Mouse (Mus musculus): Measurements from ENCODE around the gene Pik3r3. TPM values are rescaled to one million over a fixed set of nuclear protein-coding genes. Genes with fewer than 3 reads are reported as not detected.
A peak's percentile ranks its signal among the peaks of the same experiment; 100 is the strongest.

Pik3r3 gene
- polyA plus RNA-seq (2016; fragmentation: Nextera tagmentation; extraction: Ambion mirVana): 25.6 and 25.8 TPM in 2 replicates

DNA sequence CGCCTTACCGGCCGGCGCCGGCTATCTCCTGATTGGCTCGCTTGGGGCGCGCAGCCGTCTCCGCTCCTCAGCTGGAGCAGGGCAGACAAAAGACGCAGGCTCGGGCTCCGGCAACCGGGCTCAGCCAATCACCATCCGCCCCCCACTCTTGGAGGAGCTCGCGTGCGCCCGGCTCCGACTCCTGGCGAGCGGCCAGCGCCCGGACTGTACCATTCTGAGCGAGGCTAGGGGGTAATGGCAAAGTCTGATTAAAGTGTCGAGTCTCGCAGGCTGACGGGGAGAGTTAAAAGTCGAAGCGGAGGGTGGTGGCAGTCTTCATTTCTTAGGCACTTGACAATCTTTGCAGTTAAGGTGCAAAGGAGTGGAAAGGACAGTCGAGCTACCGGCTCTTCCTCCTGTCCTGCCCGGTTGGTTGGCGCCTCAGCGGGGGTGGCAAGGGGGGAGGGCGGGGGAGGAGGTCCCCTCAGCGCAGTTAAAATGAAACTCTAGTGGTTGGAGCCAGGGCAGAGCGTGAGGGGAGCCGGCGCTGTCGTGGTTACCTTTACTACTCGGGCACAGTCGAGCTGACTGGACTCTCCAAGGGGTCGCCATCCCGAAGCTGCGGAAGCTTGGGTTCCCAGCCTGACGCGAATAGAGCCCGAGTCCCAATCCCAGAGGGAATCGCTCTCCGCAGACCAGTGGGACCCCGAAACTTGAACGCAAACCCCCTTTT is at the start of gene Pik3r3:
Pik3r3 (plus strand) TSS at position 479 of the 712 bp plus-strand sequence.
- H3K9ac ChIP-seq: peak within 1 kb of the TSS; percentile 92
- no peaks in the 10 kb centered on the region for H3K9me3 ChIP-seq (replicated peaks)
- H3K36me3 ChIP-seq: no peaks in the 10 kb centered on the region
- H3K4me1 ChIP-seq (replicated peaks): peaks cover 14% of the 10 kb centered on the region
- under 1% methylated on average over 52 of the region's 53 CpGs for WGBS
- H3K4me3 ChIP-seq: peak within 1 kb of the TSS; percentile 71
- peak within 1 kb of the TSS; percentile 76 for H3K4me2 ChIP-seq
- peak within 1 kb of the TSS; percentile 99 for H3K27ac ChIP-seq (ENCODE audit: poor library complexity, severe bottlenecking)
- H3K27me3 ChIP-seq (replicated peaks): no peaks in the 10 kb centered on the region
- ATAC-seq (ENCODE audit: insufficient number of reproducible peaks, low FRiP score): peak; percentile 100

DNA sequence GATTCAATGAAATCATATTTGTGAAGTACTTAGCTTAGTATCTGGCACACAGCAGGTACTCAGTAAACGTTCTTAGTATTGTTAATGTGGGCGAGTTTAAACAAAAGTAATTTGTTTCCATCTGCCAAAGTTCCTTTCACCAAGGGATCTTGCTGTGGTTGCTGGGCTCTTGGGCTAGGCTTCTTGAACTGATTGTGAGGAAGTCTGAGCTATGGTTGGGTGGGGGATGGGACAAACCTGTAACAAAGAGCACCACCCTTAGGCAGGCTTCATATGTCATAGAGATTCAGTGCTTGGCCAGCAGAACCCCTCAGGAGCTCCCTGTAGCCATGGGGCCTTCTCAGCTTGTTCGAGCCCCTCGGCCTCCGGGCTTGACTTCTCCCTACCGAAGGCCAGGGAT is 48.3 kb upstream of the Pik3r3 start, which contains the start of the genes 1700042G07Rik and Gm49337:
1700042G07Rik (plus strand) TSS at position 301 of the 400 bp plus-strand sequence.
Gm49337 (plus strand) TSS at position 313 of the 400 bp plus-strand sequence.
- no peaks in the 10 kb centered on the region for H3K9me3 ChIP-seq (replicated peaks)
- H3K27me3 ChIP-seq (replicated peaks): no peaks in the 10 kb centered on the region
- WGBS: 90% methylated on average over 6 of the region's 6 CpGs
- H3K9ac ChIP-seq: peak within 1 kb of the TSS; percentile 55; the same call in 1 of the 2 replicates
- H3K4me2 ChIP-seq: no peak within 1 kb of the TSS
- peak within 1 kb of the TSS; percentile 90 for H3K27ac ChIP-seq (ENCODE audit: poor library complexity, severe bottlenecking)
- no peak within 1 kb of the TSS for H3K4me3 ChIP-seq
- ATAC-seq (ENCODE audit: insufficient number of reproducible peaks, low FRiP score): no peak
- peaks cover 43% of the 10 kb centered on the region for H3K4me1 ChIP-seq (replicated peaks)
- no peaks in the 10 kb centered on the region for H3K36me3 ChIP-seq

DNA sequence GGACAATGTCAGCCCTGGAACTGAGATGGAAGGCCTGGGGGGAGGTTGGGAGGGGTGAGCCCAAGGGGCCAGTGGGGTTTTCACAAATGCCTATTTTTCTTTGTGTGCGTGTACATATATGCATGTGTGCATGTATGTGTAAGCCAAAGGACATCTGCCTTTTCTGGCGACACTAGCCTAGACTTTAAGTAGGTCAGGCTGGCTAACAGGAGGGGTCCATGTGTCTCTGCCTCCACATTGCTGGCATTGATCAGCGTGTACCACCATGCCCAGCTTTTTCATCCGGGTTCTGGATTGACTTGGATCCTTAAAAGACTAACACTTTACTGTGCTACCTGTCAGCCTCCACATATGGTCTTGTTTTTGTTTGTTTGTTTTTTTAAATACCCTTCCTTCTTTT is 47.7 kb upstream of the Pik3r3 start:
- Histone ChIP-seq H3K9ac (no peak overlapping the region), H3K9me3 (replicated peaks) (no peaks in the 10 kb centered on the region), H3K36me3 (no peaks in the 10 kb centered on the region), H3K27ac (ENCODE audit: poor library complexity, severe bottlenecking) (no peak overlapping the region), H3K4me2 (no peak overlapping the region), H3K4me1 (replicated peaks) (peaks cover 43% of the 10 kb centered on the region), H3K27me3 (replicated peaks) (no peaks in the 10 kb centered on the region), H3K4me3 (no peak overlapping the region)
- ATAC-seq (ENCODE audit: insufficient number of reproducible peaks, low FRiP score): no peak
- 85% methylated on average over 4 of the region's 4 CpGs for WGBS

GRCm38 (mm10) chr4:116174466-116175116 is 46.8 kb upstream of the Pik3r3 start:
- Histone ChIP-seq H3K4me2 (peak overlapping the region; percentile 17; the same call in 1 of the 2 replicates), H3K4me1 (replicated peaks) (peaks cover 43% of the 10 kb centered on the region), H3K9ac (peak overlapping the region; percentile 55; the same call in 1 of the 2 replicates), H3K9me3 (replicated peaks) (no peaks in the 10 kb centered on the region), H3K27ac (ENCODE audit: poor library complexity, severe bottlenecking) (peak overlapping the region; percentile 90), H3K36me3 (no peaks in the 10 kb centered on the region), H3K27me3 (replicated peaks) (no peaks in the 10 kb centered on the region), H3K4me3 (no peak overlapping the region)
- WGBS: 17% methylated on average over 6 of the region's 6 CpGs
- peak; percentile 68 for ATAC-seq (ENCODE audit: insufficient number of reproducible peaks, low FRiP score)

DNA sequence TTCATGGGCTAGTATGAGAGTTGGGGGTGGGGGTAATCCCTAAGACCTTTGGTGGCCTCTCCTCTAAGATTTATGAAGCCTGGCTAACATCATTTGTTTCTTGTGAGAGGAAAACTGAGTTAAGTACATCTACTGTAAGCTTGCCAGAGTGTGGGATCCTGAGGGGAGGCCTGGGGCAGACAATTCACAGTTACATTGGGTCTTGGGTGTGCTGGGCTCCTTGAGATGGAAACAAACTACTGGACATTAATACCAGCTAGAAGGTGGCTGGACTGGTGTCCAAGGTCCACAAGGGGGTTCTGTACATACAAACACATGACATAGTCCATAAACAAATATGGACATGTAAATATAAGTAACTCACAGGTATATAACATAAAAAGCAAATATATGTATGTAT is 46.3 kb upstream of the Pik3r3 start:
- no peak overlapping the region for H3K9ac ChIP-seq
- no peak for ATAC-seq (ENCODE audit: insufficient number of reproducible peaks, low FRiP score)
- H3K27ac ChIP-seq (ENCODE audit: poor library complexity, severe bottlenecking): peak overlapping the region; percentile 90
- H3K4me2 ChIP-seq: no peak overlapping the region
- no peak overlapping the region for H3K4me3 ChIP-seq
- peaks cover 43% of the 10 kb centered on the region for H3K4me1 ChIP-seq (replicated peaks)
- no peaks in the 10 kb centered on the region for H3K9me3 ChIP-seq (replicated peaks)
- no peaks in the 10 kb centered on the region for H3K27me3 ChIP-seq (replicated peaks)
- no peaks in the 10 kb centered on the region for H3K36me3 ChIP-seq

DNA sequence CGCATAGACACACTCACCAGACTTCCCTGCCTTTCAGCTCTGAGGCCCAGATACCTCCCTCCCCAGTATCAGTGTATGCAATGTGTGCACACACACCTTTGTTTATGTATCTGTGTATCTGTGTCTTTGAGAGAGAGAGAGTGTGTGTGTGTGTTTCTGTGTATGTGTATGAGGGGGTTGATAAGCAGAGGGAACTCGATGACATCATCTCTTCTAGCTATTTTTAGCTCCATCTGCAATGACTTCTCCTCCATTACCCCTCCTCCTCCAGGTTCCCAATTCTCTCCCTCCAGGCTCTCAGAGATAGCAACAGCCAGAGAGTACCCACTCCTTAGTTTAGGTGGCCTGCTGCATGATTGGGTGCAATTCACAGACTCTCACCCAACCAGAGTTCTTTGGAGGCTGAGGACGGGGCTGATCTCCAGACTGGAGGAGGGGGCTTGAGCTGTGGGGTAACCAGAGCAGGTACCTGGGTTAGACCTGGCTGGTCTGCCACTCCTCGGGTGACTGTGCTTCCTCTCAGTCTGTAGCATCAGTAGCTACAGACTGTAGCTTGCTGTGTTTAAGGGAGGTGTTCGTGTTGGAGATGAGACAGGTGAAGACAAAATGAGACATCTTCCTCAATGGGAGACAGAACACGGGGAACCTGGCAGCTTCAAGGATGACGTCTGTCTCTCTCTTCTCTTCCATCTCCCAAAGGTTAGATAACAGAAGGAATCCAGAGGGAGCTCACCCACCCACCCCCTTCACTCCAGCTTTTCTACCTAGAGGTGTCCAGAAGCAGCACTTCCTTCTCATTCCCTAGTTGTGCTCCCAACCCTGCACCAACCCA is 45.5 kb upstream of the Pik3r3 start:
- H3K36me3 ChIP-seq: no peaks in the 10 kb centered on the region
- peaks cover 43% of the 10 kb centered on the region for H3K4me1 ChIP-seq (replicated peaks)
- WGBS: 31% methylated on average over 7 of the region's 7 CpGs
- peak overlapping the region; percentile 34 for H3K4me3 ChIP-seq
- H3K27ac ChIP-seq (ENCODE audit: poor library complexity, severe bottlenecking): peak overlapping the region; percentile 90
- peak; percentile 40 for ATAC-seq (ENCODE audit: insufficient number of reproducible peaks, low FRiP score)
- H3K9me3 ChIP-seq (replicated peaks): no peaks in the 10 kb centered on the region
- H3K27me3 ChIP-seq (replicated peaks): no peaks in the 10 kb centered on the region
- peak overlapping the region; percentile 64 for H3K4me2 ChIP-seq
- H3K9ac ChIP-seq: peak overlapping the region; percentile 66

GRCm38 (mm10) chr4:116176543-116176988 is 44.9 kb upstream of the Pik3r3 start:
- Histone ChIP-seq H3K36me3 (no peaks in the 10 kb centered on the region), H3K4me3 (peak overlapping the region; percentile 34), H3K27ac (ENCODE audit: poor library complexity, severe bottlenecking) (peak overlapping the region; percentile 90), H3K9me3 (replicated peaks) (no peaks in the 10 kb centered on the region), H3K9ac (peak overlapping the region; percentile 66), H3K4me1 (replicated peaks) (peaks cover 43% of the 10 kb centered on the region), H3K4me2 (peak overlapping the region; percentile 64), H3K27me3 (replicated peaks) (no peaks in the 10 kb centered on the region)
- ATAC-seq (ENCODE audit: insufficient number of reproducible peaks, low FRiP score): peak; percentile 62
- WGBS: 15% methylated on average over 10 of the region's 10 CpGs

DNA sequence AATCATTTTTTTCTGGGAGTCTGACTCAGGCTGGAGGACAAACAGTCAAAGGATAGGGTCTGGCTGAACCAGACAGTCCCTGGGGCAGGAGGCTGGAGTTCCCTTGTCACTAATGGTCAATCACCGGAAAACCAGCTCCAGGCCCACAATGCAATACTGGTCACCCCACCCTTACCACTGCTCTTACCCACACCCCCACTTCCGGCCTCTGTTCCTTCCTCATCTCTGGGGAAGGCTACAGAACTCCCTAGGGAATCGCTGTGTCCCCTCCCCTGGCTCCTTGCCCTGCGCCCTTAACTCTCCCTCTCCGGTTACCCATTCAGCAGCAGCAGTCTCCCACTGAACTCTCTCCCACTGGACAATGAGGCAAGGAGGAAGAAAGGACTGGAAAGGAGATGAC is 44.3 kb upstream of the Pik3r3 start:
- Histone ChIP-seq H3K4me2 (peak overlapping the region; percentile 64), H3K27ac (ENCODE audit: poor library complexity, severe bottlenecking) (peak overlapping the region; percentile 90), H3K4me1 (replicated peaks) (peaks cover 43% of the 10 kb centered on the region), H3K9ac (peak overlapping the region; percentile 29; the same call in 1 of the 2 replicates), H3K36me3 (no peaks in the 10 kb centered on the region), H3K27me3 (replicated peaks) (no peaks in the 10 kb centered on the region), H3K9me3 (replicated peaks) (no peaks in the 10 kb centered on the region), H3K4me3 (no peak overlapping the region)
- ATAC-seq (ENCODE audit: insufficient number of reproducible peaks, low FRiP score): no peak; the same call in 1 of the 2 replicates
- WGBS: 31% methylated on average over 5 of the region's 5 CpGs

DNA sequence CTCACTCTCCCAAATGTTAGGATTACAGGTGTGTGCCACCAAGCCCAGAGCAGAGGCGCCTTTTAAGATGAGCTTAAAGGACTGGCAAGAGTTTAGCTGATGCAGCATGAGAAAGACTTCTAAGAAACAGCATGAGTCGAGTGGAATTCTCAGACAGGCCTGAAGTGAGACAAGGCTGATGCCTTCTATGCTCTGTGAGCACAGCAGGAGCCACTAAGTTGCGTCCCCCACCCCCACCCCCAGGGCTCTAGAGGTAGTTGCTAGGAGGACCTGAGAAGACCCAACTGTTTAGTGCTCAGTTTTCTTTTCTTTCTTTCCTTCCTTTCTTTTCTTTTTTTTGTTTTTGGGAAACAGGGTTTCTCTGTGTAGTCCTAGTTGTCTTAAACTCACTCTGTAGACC is 39.3 kb upstream of the Pik3r3 start:
- no peak for ATAC-seq (ENCODE audit: insufficient number of reproducible peaks, low FRiP score)
- H3K36me3 ChIP-seq: no peaks in the 10 kb centered on the region
- H3K4me3 ChIP-seq: no peak overlapping the region
- no peaks in the 10 kb centered on the region for H3K9me3 ChIP-seq (replicated peaks)
- no peak overlapping the region for H3K4me2 ChIP-seq
- peaks cover 23% of the 10 kb centered on the region for H3K4me1 ChIP-seq (replicated peaks)
- 41% methylated on average over 3 of the region's 3 CpGs for whole genome bisulfite sequencing
- H3K27ac ChIP-seq (ENCODE audit: poor library complexity, severe bottlenecking): no peak overlapping the region
- no peak overlapping the region for H3K9ac ChIP-seq
- no peaks in the 10 kb centered on the region for H3K27me3 ChIP-seq (replicated peaks)

DNA sequence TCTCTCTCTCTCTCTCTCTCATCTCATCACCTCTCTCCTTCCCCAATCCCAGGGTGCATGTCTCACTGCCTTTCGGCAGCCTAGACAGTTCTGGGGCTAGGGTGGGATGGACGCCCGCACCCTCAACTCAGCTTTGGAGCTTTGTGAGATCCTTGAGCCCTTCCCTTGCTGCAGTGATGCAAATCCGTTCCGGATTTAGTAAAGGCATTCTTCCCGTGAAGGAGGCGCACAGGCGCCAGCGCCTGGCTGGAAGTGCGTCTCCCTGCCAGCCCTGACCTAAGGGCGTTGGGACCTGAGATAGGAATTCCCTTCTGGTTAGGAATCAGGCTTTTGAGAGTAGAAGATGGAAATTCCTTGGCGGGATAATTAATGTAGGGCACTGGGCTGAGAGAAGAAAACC is 38.7 kb upstream of the Pik3r3 start:
- Histone ChIP-seq H3K36me3 (no peaks in the 10 kb centered on the region), H3K4me1 (replicated peaks) (peaks cover 17% of the 10 kb centered on the region), H3K4me3 (peak overlapping the region; percentile 40), H3K27ac (ENCODE audit: poor library complexity, severe bottlenecking) (0 out of 2 replicates have a peak overlapping the region, but pooled peaks have one; percentile 26), H3K9ac (peak overlapping the region; percentile 39; the same call in 1 of the 2 replicates), H3K4me2 (peak overlapping the region; percentile 69), H3K27me3 (replicated peaks) (no peaks in the 10 kb centered on the region), H3K9me3 (replicated peaks) (no peaks in the 10 kb centered on the region)
- WGBS: 2% methylated on average over 12 of the region's 12 CpGs
- no peak; the same call in 1 of the 2 replicates for ATAC-seq (ENCODE audit: insufficient number of reproducible peaks, low FRiP score)

Data from heart, embryonic 12.5 days (tissue).